Mouse (Mus musculus): ENCODE data around the gene Arhgef38. TPM values are rescaled to one million over a fixed set of nuclear protein-coding genes. Genes with fewer than 3 reads are reported as not detected.

Gene Arhgef38
- total and polyA plus RNA-seq, 2 experiments from 2014 or later, result 0.12 to 0.33 TPM

DNA sequence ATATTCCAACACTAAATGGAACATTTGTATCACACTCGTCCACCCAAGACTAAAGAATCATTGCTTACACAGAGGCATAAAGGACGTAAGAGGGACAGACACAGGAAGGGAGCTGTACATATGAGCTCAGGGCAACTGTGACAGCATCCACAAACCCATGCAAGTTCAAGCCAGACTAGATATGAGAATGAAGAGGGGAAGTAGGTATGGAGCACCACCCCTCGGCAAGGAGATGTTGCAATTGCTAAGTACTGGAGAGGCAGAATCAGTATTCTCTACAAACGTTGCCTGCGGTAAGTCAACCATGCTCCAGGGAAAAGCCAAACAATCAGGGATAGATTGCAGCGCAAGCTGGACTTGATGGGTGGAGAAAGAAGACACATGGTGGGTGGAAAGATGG is 81.1 kb downstream of the Arhgef38 start:
- no peak for DNase-seq
- no peak overlapping the region for H3K27ac ChIP-seq (ENCODE audit: low read depth, low read length)
- H3K36me3 ChIP-seq (ENCODE audit: insufficient read depth), result no peaks in the 10 kb centered on the region
- 78% methylated on average over 6 of the region's 6 CpGs for WGBS
- TF ChIP-seq CTCF (IDR thresholded peaks at IDR 0.05; ENCODE audit: low read depth), result no peak
- H3K4me2 ChIP-seq (ENCODE audit: low read depth), result no peak overlapping the region
- no peak overlapping the region for H3K4me3 ChIP-seq (ENCODE audit: low read depth, low read length)
- ATAC-seq, result no peak
- H3K9me3 ChIP-seq (ENCODE audit: low read length), result no peaks in the 10 kb centered on the region
- H3K27me3 ChIP-seq (ENCODE audit: insufficient read depth, low read length), result no peaks in the 10 kb centered on the region
- H3K9ac ChIP-seq, result no peak overlapping the region
- no peaks in the 10 kb centered on the region for H3K4me1 ChIP-seq (ENCODE audit: insufficient read depth)

DNA sequence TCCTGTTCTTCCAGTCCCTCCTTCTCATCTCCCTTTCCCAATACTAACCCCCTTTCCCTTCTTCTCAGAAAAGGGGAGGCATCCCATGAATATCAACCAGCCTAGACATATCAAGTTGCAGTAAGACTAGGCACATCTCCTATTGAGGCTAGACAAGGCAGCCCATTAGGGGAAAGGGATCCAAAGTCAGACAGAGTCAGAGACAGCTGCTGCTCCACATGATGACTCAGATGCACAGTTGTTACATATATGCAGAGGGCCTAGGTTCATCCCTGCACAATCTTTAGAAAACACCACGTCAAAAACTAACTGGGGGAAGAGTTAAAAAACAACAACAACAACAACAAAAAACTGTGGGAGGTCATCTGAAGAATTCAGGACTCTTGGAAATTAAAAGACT is 81.9 kb downstream of the Arhgef38 start:
- TF ChIP-seq CTCF (IDR thresholded peaks at IDR 0.05; ENCODE audit: low read depth), result no peak
- ATAC-seq, result no peak
- 70% methylated on average over 1 of the region's 1 CpGs for WGBS

DNA sequence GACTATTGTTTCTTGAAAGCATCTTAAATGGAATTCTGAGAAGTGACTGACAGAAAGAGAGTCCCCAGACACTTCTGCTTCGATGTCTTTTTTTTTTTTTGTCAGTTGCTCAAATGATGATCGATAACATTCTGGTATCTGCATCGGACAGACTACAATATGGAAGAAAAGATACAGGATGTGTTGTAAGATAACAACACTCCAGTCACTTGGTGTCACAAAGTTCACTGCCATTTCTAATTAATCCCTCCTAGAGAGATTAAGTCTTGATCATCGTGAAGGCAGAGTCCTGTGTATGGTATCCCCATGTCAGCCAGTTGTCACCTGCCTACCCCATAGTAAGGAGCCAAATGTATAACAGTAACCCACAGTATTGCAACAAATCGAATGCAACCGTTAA is 83.1 kb downstream of the Arhgef38 start:
- Histone ChIP-seq H3K9me3 (ENCODE audit: low read length) (no peaks in the 10 kb centered on the region), H3K27ac (ENCODE audit: low read depth, low read length) (no peak overlapping the region), H3K4me3 (ENCODE audit: low read depth, low read length) (no peak overlapping the region), H3K9ac (no peak overlapping the region), H3K4me1 (ENCODE audit: insufficient read depth) (no peaks in the 10 kb centered on the region), H3K36me3 (ENCODE audit: insufficient read depth) (no peaks in the 10 kb centered on the region), H3K27me3 (ENCODE audit: insufficient read depth, low read length) (no peaks in the 10 kb centered on the region), H3K4me2 (ENCODE audit: low read depth) (no peak overlapping the region)
- ATAC-seq, result no peak
- WGBS, result 69% methylated on average over 6 of the region's 6 CpGs
- no peak for TF ChIP-seq CTCF (IDR thresholded peaks at IDR 0.05; ENCODE audit: low read depth)
- DNase-seq, result no peak

More for the DNA sequence above, 81.9 kb downstream of the Arhgef38 start:
- H3K4me1 ChIP-seq (ENCODE audit: insufficient read depth), result no peaks in the 10 kb centered on the region
- no peak overlapping the region for H3K9ac ChIP-seq
- H3K27me3 ChIP-seq (ENCODE audit: insufficient read depth, low read length), result no peaks in the 10 kb centered on the region
- H3K36me3 ChIP-seq (ENCODE audit: insufficient read depth), result no peaks in the 10 kb centered on the region
- H3K9me3 ChIP-seq (ENCODE audit: low read length), result no peaks in the 10 kb centered on the region
- H3K27ac ChIP-seq (ENCODE audit: low read depth, low read length), result no peak overlapping the region
- H3K4me2 ChIP-seq (ENCODE audit: low read depth), result no peak overlapping the region
- no peak for DNase-seq
- H3K4me3 ChIP-seq (ENCODE audit: low read depth, low read length), result no peak overlapping the region

DNA sequence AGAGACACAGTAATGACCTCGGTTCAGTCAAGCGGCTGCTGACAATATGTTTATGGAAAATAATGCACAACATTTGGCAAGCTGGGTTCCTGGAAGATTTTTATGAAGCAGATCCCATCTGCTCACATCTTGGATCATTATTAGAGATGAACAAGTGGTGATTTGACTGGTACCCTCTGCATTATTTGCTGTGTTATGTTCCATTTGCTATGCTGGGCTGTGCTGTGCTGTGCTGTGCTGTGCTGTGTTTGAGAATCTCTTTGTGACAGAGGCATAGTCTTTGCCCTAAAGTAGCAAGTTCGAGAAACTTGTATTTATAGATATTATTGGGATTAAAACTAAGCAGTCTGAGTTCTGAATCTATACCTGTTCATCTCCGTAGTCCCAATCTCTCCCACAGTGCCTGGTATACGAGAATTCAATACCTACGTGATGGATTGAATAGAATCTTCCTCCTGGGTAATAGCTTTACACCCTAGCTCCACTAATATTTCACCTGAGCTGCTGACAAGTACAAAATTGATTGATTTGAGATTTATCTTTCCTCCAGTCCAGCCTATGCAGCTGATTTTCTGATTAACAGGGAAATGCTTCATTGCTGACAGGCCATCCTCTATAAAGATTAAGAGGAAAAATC is 90.1 kb downstream of the Arhgef38 start:
- H3K36me3 ChIP-seq (ENCODE audit: insufficient read depth), result no peaks in the 10 kb centered on the region
- no peak for TF ChIP-seq CTCF (IDR thresholded peaks at IDR 0.05; ENCODE audit: low read depth)
- no peaks in the 10 kb centered on the region for H3K9me3 ChIP-seq (ENCODE audit: low read length)
- DNase-seq (no peak), ATAC-seq (no peak)
- no peak overlapping the region for H3K4me3 ChIP-seq (ENCODE audit: low read depth, low read length)
- WGBS, result 77% methylated on average over 6 of the region's 6 CpGs
- H3K4me2 ChIP-seq (ENCODE audit: low read depth), result no peak overlapping the region
- H3K27me3 ChIP-seq (ENCODE audit: insufficient read depth, low read length), result no peaks in the 10 kb centered on the region
- H3K9ac ChIP-seq, result no peak overlapping the region
- peaks cover 2% of the 10 kb centered on the region; the same call in 1 of the 2 replicates for H3K4me1 ChIP-seq (ENCODE audit: insufficient read depth)
- no peak overlapping the region for H3K27ac ChIP-seq (ENCODE audit: low read depth, low read length)

DNA sequence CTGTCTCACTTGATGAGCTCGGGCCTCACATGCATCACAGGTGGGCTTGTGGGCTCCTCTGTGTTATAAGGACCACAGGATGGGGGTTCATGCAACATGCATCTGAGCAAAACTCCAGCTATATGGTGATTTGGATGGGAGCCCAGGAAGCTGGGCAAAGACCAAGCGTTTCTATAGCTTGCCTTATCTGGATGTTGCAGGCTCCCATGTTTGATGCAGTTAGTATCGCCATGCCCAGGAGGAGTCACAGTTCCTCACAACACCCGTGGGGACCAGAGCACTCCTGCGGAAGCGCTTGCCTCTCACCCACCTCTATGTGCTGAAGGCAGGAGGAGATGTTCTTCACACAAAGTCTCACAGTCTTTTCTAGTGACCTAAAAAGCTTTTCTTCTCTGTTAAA is 92.9 kb downstream of the Arhgef38 start:
- H3K27me3 ChIP-seq (ENCODE audit: insufficient read depth, low read length), result no peaks in the 10 kb centered on the region
- H3K36me3 ChIP-seq (ENCODE audit: insufficient read depth), result no peaks in the 10 kb centered on the region
- H3K4me3 ChIP-seq (ENCODE audit: low read depth, low read length), result no peak overlapping the region
- 87% methylated on average over 6 of the region's 6 CpGs for WGBS
- H3K9me3 ChIP-seq (ENCODE audit: low read length), result no peaks in the 10 kb centered on the region
- no peak overlapping the region for H3K4me2 ChIP-seq (ENCODE audit: low read depth)
- H3K4me1 ChIP-seq (ENCODE audit: insufficient read depth), result peaks cover 2% of the 10 kb centered on the region; the same call in 1 of the 2 replicates
- DNase-seq (no peak), ATAC-seq (no peak)
- no peak overlapping the region for H3K27ac ChIP-seq (ENCODE audit: low read depth, low read length)
- H3K9ac ChIP-seq, result no peak overlapping the region
- no peak for TF ChIP-seq CTCF (IDR thresholded peaks at IDR 0.05; ENCODE audit: low read depth)

DNA sequence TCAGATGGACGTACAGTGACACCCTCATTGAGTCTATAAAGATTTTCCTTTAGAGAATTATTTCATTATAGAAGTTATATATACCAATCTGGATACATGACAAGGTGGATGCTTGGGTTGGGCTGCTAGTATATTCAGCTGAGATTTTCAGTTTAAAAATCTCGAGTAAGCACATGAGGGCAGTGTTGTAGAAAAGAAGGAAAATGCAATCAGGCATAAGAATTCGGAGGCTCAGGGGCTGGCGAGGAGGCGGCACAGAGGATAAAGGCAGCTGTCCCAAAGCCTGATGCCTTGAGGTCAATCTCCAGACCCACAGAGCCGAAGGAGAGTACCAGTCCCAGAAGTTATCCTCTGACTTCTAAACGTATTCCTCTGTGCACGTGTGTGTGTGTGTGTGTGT is 102.1 kb downstream of the Arhgef38 start:
- WGBS, result 46% methylated on average over 8 of the region's 8 CpGs
- ATAC-seq (0 out of 2 replicates have a peak, but pooled peaks have one; percentile 6), DNase-seq (peak; percentile 42)
- Histone ChIP-seq H3K27me3 (ENCODE audit: insufficient read depth, low read length) (no peaks in the 10 kb centered on the region), H3K9ac (no peak overlapping the region), H3K4me3 (ENCODE audit: low read depth, low read length) (no peak overlapping the region), H3K27ac (ENCODE audit: low read depth, low read length) (no peak overlapping the region), H3K9me3 (ENCODE audit: low read length) (no peaks in the 10 kb centered on the region), H3K4me2 (ENCODE audit: low read depth) (no peak overlapping the region), H3K36me3 (ENCODE audit: insufficient read depth) (no peaks in the 10 kb centered on the region), H3K4me1 (ENCODE audit: insufficient read depth) (no peaks in the 10 kb centered on the region)
- TF ChIP-seq CTCF (IDR thresholded peaks at IDR 0.05; ENCODE audit: low read depth), result peak; percentile 44

DNA sequence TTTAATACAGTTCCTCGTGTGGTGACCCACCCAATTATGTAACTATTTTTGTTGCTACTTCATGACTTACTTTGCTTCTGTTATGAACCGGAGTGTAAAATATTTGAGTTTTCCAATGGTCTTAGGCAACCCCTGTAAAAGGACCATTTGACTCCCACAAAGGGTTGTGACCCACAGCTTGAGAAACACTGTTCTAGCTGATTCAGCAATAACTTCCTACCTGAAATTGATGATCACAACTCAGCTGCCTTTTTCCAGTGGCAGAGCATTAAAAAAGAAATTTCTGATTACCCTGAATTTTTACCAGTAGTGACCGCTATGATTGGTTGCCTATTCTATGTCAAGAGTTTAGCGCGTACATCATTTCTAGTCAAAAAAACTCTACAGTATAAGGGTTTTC is 103.4 kb downstream of the Arhgef38 start:
- Histone ChIP-seq H3K4me1 (ENCODE audit: insufficient read depth) (no peaks in the 10 kb centered on the region), H3K9ac (no peak overlapping the region), H3K27me3 (ENCODE audit: insufficient read depth, low read length) (no peaks in the 10 kb centered on the region), H3K36me3 (ENCODE audit: insufficient read depth) (no peaks in the 10 kb centered on the region), H3K4me3 (ENCODE audit: low read depth, low read length) (no peak overlapping the region), H3K4me2 (ENCODE audit: low read depth) (no peak overlapping the region), H3K27ac (ENCODE audit: low read depth, low read length) (no peak overlapping the region), H3K9me3 (ENCODE audit: low read length) (no peaks in the 10 kb centered on the region)
- WGBS, result 92% methylated on average over 5 of the region's 5 CpGs
- DNase-seq (no peak), ATAC-seq (no peak)
- TF ChIP-seq CTCF (IDR thresholded peaks at IDR 0.05; ENCODE audit: low read depth), result no peak
